8 mouse cellular contexts compared by ENCODE assay signal in genomic region chr13:43481859-43482245, GRCm38 (mm10). TPM values are rescaled to one million over a fixed set of nuclear protein-coding genes. Genes with fewer than 3 reads are reported as not detected.
DNase-seq lines count a peak whose midpoint lies in the region; ATAC-seq and TF ChIP-seq lines count a peak whose summit lies in the region.

No protein-coding gene starts in this region.

- no peak for DNase-seq in cerebellum, adult 2 months
- DNase-seq in cerebellum, adult 9-10 months: no peak
- peak; percentile 22 for DNase-seq in embryonic facial prominence, embryonic 11.5 days (ENCODE audit: low spot score)
- DNase-seq in hindbrain, postnatal 0 days (ENCODE audit: low spot score): peak; percentile 10
- DNase-seq in left cerebral cortex, adult 11 months (ENCODE audit: low spot score): no peak
- DNase-seq in adrenal gland, postnatal 25 days: no peak

- no peak overlapping the region for H3K27ac ChIP-seq in cerebellum, adult 2 months (ENCODE audit: insufficient read depth, low read length)
- H3K27ac ChIP-seq in embryonic facial prominence, embryonic 11.5 days (replicated peaks; ENCODE audit: low read depth, low read length): no peak overlapping the region
- peak overlapping the region; percentile 99 for H3K27ac ChIP-seq in hindbrain, postnatal 0 days
- H3K27ac ChIP-seq in macrophage: peak overlapping the region; percentile 91

- peak overlapping the region; percentile 98 for H3K9ac ChIP-seq in embryonic facial prominence, embryonic 11.5 days (replicated peaks; ENCODE audit: low read length)
- H3K9ac ChIP-seq in hindbrain, postnatal 0 days (replicated peaks; ENCODE audit: low read length): peak overlapping the region; percentile 96

- H3K79me2 ChIP-seq in macrophage (ENCODE audit: inconsistent target): peaks cover 36% of the 10 kb centered on the region

- H3K4me2 ChIP-seq in embryonic facial prominence, embryonic 11.5 days (ENCODE audit: low read depth, low read length): peak overlapping the region; percentile 68
- H3K4me2 ChIP-seq in hindbrain, postnatal 0 days (ENCODE audit: low read depth, low read length): peak overlapping the region; percentile 84

- peaks cover 4% of the 10 kb centered on the region; the same call in 1 of the 2 replicates for H3K4me1 ChIP-seq in cerebellum, adult 2 months (ENCODE audit: control insufficient read depth, insufficient read depth, low read length)
- H3K4me1 ChIP-seq in embryonic facial prominence, embryonic 11.5 days (ENCODE audit: control insufficient read depth, insufficient read depth, low read length): peaks cover 4% of the 10 kb centered on the region; the same call in 1 of the 2 replicates
- 0 out of 2 replicates have a peak, but pooled peaks cover 3% of the 10 kb centered on the region for H3K4me1 ChIP-seq in hindbrain, postnatal 0 days (ENCODE audit: insufficient read depth, low read length)

- WGBS in cerebellum, adult 2 months: 51% methylated on average over 6 of the region's 6 CpGs
- WGBS in embryonic facial prominence, embryonic 11.5 days: 47% methylated on average over 6 of the region's 6 CpGs
- 33% methylated on average over 6 of the region's 6 CpGs for WGBS in hindbrain, postnatal 0 days
- 44% methylated on average over 6 of the region's 6 CpGs for WGBS in macrophage (ENCODE audit: missing documents)

- no peaks in the 10 kb centered on the region for H3K36me3 ChIP-seq in embryonic facial prominence, embryonic 11.5 days (replicated peaks; ENCODE audit: control insufficient read depth, insufficient read depth, low read depth, low read length)
- H3K36me3 ChIP-seq in hindbrain, postnatal 0 days (ENCODE audit: insufficient read depth, low read length): no peaks in the 10 kb centered on the region
- no peaks in the 10 kb centered on the region for H3K36me3 ChIP-seq in macrophage (ENCODE audit: inconsistent target)

- peak overlapping the region; percentile 74 for H3K4me3 ChIP-seq in cerebellum, adult 2 months (replicated peaks; ENCODE audit: insufficient read depth, low read depth, low read length)
- H3K4me3 ChIP-seq in embryonic facial prominence, embryonic 11.5 days (ENCODE audit: low read depth, low read length): peak overlapping the region; percentile 96
- H3K4me3 ChIP-seq in hindbrain, postnatal 0 days (ENCODE audit: low read length): peak overlapping the region; percentile 94
- H3K4me3 ChIP-seq in macrophage (ENCODE audit: inconsistent target): peak overlapping the region; percentile 41

- no peak for TF ChIP-seq POLR2A in cerebellum, adult 2 months (IDR thresholded peaks at IDR 0.05; ENCODE audit: borderline replicate concordance, insufficient read depth, low read length)

- H3K9me3 ChIP-seq in embryonic facial prominence, embryonic 11.5 days (replicated peaks; ENCODE audit: control insufficient read depth, low read length): no peaks in the 10 kb centered on the region
- H3K9me3 ChIP-seq in hindbrain, postnatal 0 days (ENCODE audit: low read length): no peaks in the 10 kb centered on the region

- no peak for ATAC-seq in embryonic facial prominence, embryonic 11.5 days (replicated peaks; ENCODE audit: insufficient number of reproducible peaks, low FRiP score, low TSS enrichment, low read depth)
- 0 out of 2 replicates have a peak, but pooled peaks have one; percentile 8 for ATAC-seq in hindbrain, postnatal 0 days
- no peak for ATAC-seq in megakaryocyte-erythroid progenitor cell, adult 5-6 weeks (replicated peaks; ENCODE audit: low FRiP score, low TSS enrichment, poor library complexity, severe bottlenecking)

- no peaks in the 10 kb centered on the region for H3K27me3 ChIP-seq in cerebellum, adult 2 months (ENCODE audit: control insufficient read depth, insufficient read depth, low read length)
- no peaks in the 10 kb centered on the region for H3K27me3 ChIP-seq in embryonic facial prominence, embryonic 11.5 days (ENCODE audit: control insufficient read depth, insufficient read depth, low read length)
- H3K27me3 ChIP-seq in hindbrain, postnatal 0 days (ENCODE audit: insufficient read depth, low read length): no peaks in the 10 kb centered on the region

- no peak for TF ChIP-seq CTCF in cerebellum, adult 2 months (IDR thresholded peaks at IDR 0.05; ENCODE audit: borderline replicate concordance, insufficient read depth, low read depth, low read length)
- no peak for TF ChIP-seq CTCF in hindbrain, postnatal 0 days (IDR thresholded peaks at IDR 0.05; ENCODE audit: low read depth)

RNA-seq across cellular contexts. Expression of gene Ranbp9, which starts 0.8 kb away (rescaled TPM):
- polyA plus RNA-seq in cerebellum, adult 2 months (2012; rRNA removed): 59.9 and 61.6 TPM in 2 replicates
- 11.1 and 14.9 TPM in 2 replicates for polyA plus RNA-seq in embryonic facial prominence, embryonic 11.5 days (2014; fragmentation: Nextera tagmentation; extraction: Ambion mirVana)
- 52.7 and 67.1 TPM in 2 replicates for total RNA-seq in hindbrain, postnatal 0 days (2014; rRNA removed)
- polyA plus RNA-seq in hindbrain, postnatal 0 days (2015; fragmentation: Nextera tagmentation; extraction: Ambion mirVana): 9.6 and 11.0 TPM in 2 replicates
- 100 to 1,000 TPM in 15 of 26 experiments, 10 to 100 TPM in 11; 32.7 to 157 (median 118) TPM for total RNA-seq in macrophage (2018; cell fraction: chromatin; rRNA removed)
- 10 to 100 TPM; 33.7 to 62.4 (median 53.4) TPM for total RNA-seq in macrophage (2018; cell fraction: cytosol; rRNA removed)
- total RNA-seq in macrophage (2018; cell fraction: nucleus; rRNA removed): 100 to 1,000 TPM in 5 of 26 experiments, 10 to 100 TPM in 21; 29.6 to 123 (median 68.1) TPM
- polyA plus RNA-seq in macrophage (2018): 44.6 to 53.4 TPM (median 47.4 TPM) in 3 replicates
- 56.6 and 64.7 TPM in 2 replicates for total RNA-seq in adrenal gland, postnatal 25 days (2021)
- total RNA-seq in megakaryocyte-erythroid progenitor cell, adult 5-6 weeks (2014; fragmentation: Nextera tagmentation): 36.8 and 36.9 TPM in 2 replicates
- total RNA-seq in megakaryocyte-erythroid progenitor cell, adult 5-6 weeks (2017): 54.2 and 60.4 TPM in 2 replicates

Comparison
In these comparisons a context has a peak if more than half of its experiments do, and no peak if none do; other contexts are left out.
1. DNase-seq: peak in embryonic facial prominence, embryonic 11.5 days (single experiment) and hindbrain, postnatal 0 days (single experiment); none in cerebellum, adult 2 months (0 of 2), cerebellum, adult 9-10 months (single experiment), left cerebral cortex, adult 11 months (single experiment) and adrenal gland, postnatal 25 days (single experiment).
2. H3K27ac ChIP-seq: peak in hindbrain, postnatal 0 days (single experiment) and macrophage (single experiment); none in cerebellum, adult 2 months (single experiment) and embryonic facial prominence, embryonic 11.5 days (single experiment).
3. H3K4me3 ChIP-seq: peak in every context shown above with its lines; median percentile 96 in embryonic facial prominence, embryonic 11.5 days; 94 in hindbrain, postnatal 0 days; 74 in cerebellum, adult 2 months; 41 in macrophage.